Mouse (Mus musculus) lung, postnatal 0 days (tissue): ENCODE results near the gene Pigyl.

Experiments used
- CTCF ChIP-seq: IDR thresholded peaks from 2 replicates; pipeline ENCODE4 v1.5.1; 2016; ENCODE audit warnings: antibody characterized with exemption, mild to moderate bottlenecking
- EP300 ChIP-seq: IDR thresholded peaks from 2 replicates; pipeline ENCODE4 v1.6.1; 2016; ENCODE audit warnings: antibody characterized with exemption, mild to moderate bottlenecking, control low read depth

DNA sequence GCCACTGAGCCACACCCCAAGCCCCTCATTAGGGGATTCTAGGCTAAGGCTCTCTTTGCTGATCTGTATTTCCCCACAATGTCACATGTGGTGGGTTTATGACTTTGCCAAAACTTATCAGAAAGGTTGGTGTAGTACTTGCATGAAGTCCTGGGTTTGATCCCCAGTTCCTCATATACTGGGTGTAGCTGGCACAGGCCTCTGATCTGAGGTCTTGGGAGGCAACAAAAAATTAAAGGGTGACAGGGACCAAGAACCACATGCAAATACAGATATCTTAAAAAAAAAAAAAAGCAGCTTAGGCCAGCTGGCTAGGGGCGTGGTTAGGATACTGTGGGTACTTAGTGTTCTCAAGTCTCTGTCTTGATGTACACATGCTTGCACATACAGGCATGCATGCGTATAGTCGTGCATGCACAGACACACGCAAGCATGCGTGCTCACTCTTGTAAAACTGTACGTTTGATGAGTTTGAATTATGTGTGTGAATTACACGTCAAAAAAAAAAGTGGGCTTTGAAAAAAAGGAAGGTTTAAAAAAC lies 33.5 kb upstream of the Pigyl start:
- TF ChIP-seq CTCF (no peak), EP300 (no peak)
